Mouse (Mus musculus) right cerebral cortex, postnatal 4 days (tissue): ENCODE measurements around the gene Celsr1.
"Not testable (repeated sequence)": the region's sequence is repeated elsewhere in the genome, so short reads cannot be mapped to it uniquely, and the experiment has no call there.

Experiments used
- DNase-seq: peaks from one replicate; pipeline ENCODE4 v3.0.0-alpha.2; 2022

Celsr1 gene

DNA sequence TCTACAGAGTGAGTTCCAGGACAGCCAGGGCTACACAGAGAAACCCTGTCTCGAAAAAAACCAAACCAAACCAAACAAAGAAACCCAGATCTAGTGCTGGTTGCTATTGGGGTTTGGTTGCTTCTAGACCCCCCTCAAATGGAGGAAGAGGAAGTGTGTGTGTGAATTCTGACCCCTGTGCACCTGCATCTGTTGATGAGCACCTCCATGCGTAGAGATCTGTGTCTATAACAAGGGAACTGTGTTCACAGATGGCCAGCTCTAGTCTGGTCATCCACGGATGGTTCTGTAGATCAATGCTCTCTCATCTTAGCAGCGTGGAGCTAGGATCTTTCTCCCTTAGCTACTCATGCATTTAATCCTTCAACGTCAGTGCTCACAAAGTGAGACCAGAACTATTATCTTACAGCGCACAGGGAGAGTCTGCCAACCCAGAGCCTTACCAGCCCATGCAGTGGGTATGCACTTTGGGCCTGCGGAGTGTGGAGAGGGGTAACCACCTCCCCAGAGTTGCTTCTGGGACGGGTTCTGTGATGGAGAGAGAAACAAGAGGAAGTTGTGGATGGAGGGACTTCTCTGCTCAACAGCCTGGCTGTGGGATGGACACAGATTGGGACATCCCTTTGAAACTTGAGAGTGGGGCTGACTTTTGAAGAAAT is 30.7 kb upstream of the Celsr1 start:
- DNase-seq: no peak

- DNase-seq: no peak
These were observed 28.4 kb upstream of the Celsr1 start for GRCm38 (mm10) chr15:86061848-86062481.

DNA sequence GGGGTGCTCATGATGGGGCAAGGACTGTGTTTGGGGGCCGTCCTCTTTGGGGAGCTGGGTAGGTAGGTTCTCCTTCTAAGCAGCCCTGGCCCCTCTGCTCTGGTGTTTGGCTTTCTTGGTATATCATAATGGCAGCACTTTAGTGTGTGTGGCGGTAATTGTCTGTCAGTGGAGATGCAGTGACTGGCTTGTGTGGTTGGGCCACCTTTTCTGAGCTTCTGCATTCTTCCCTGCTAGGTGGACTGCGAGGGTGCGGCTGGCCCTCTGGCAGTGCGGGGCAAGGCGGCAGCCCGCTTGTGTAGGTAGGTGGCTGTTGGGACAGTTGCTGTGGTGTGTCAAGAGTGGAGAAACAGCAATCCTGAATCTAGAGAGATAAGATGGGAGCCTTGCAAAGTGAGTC is 27.6 kb upstream of the Celsr1 start:
- no peak for DNase-seq

DNA sequence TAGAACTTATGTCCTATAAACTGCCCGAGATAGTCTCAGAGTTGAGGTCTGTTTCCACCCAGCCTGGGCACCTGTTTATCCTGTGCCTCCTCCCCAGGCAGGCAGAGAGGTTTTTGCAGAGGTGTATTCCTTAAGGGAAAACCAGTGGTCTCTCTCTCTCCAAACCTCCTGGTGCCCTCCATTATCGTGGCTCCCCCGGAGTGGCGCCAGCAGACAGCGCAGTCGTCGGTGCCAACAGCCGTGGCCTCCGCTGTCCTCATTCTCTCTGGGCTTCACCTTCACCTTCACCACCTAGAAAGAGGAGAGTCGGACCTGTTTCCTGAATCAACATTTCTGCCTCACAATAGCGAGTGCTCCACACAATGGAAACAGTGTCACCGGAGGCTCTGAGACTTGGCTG is 27.0 kb upstream of the Celsr1 start:
- DNase-seq: no peak

DNA sequence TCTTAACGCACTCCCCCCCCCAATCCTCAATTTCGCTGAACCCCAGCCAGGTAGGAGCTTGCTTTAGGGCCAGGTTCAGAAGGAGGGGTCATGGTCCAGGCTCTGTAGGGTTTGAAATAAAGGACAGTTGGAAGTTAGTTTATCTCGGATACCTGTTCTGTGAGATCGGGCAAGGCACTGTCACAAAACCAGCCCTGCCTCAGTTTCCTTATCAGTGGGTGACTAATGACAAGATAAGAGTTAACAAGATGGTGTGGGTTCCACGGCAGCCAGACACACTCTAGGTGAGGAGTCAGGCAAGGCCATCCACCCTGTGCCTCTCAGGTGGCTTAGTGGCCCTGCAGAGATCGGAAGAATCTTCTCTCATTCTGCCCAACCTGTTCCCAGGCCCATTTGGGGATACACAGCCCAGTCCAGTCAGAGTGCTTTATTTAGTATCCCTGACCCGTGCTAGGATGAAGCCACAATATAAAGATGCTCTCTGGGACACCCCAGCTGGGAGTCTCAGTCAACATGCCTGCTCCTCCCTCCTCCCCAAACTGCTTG is 26.3 kb upstream of the Celsr1 start:
- DNase-seq: no peak

DNA sequence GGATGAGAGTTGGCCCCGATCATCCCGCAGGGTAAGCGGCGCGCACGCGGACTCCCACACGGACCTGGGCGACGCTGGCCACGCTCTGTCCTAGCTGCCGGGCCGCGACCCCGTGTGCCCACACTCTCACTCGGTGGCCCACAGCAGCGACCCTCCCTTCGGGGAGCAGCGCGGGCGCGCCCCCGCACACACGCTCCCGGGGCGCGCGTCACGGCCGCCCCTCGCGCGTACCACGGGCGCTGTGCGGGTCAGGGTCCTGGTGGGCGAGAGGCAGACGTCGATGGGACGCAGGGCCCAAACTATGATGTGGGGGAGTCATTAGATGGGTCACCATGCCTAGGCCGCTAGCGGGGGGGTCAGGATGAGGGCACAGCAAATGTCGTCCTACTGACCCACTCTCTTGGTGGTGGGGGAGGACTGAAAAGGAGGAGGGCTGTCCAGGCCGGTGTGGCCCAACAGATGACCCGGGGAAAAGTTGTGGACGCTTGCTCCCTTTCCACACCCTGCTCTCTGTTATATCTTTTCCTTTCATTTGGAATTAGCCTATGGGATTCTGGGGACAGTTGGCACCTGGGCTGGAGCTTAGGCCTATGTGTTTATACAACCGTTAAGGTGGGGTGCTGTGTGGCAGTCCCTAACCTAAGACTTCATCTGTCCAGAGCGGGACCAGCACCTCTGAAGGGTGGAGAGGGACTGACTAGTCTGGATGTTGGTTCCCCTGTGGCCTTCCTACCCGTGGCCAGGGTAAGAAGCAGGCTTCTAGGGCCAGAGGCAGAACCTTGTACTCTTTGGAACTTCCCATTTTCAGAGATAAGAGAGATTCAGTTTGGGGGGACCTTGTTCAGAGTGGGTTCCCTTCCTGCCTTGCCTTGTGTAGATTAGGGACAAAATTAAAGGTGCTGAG is 25.6 kb upstream of the Celsr1 start:
- DNase-seq: peak; percentile 63

DNA sequence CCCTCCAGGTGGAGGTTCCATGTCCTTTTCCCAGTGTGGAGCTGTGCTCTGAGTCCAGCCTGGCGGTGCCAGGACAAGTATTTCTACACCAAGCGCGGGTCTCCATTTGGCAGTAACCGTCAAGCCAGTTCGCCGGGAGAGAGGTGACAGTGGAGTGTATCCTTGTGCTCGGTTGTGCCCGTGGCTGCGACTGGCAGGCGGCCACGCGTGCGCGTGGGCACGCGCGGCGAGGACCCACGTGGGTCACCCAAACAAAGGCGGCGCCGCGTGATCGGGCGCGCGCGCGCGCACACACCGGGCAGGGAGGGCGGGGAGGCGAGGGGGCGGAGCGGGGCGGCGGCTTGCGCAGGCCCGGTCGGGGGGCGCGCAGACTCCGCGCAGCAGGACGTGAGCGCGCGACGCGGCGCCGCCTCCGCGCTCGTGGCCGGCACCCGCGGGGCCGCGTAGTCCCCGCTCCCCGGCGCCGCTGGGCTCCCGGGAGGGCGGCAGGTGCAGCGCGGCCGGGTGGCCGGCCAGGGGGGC is 24.9 kb upstream of the Celsr1 start:
- peak; percentile 98 for DNase-seq

DNA sequence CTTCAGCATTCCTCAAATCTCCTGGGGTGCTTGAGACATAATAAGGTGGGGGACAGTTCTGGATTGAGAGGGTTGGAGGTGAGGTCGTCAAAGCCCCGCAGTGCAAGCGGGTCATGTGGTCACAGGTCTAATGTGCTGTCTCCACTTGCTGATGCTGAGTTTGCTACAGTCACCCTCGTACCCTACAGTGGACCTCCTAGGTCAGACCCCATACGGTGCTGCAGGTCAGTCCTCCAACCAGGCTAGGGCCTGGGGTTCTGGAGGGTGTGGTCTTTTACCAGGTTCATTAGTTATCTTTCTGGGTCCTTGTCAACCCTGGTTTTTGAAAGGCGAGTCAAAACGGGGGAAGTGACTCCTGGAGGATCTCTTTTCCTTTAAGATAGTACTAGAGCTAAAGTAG is 24.3 kb upstream of the Celsr1 start:
- DNase-seq: no peak

- DNase-seq: no peak
These were observed 23.8 kb upstream of the Celsr1 start, which contains the start of gene Gramd4 for GRCm38 (mm10) chr15:86057413-86057812. Gene Gramd4, plus strand, starts transcription at chr15:86057695.

DNA sequence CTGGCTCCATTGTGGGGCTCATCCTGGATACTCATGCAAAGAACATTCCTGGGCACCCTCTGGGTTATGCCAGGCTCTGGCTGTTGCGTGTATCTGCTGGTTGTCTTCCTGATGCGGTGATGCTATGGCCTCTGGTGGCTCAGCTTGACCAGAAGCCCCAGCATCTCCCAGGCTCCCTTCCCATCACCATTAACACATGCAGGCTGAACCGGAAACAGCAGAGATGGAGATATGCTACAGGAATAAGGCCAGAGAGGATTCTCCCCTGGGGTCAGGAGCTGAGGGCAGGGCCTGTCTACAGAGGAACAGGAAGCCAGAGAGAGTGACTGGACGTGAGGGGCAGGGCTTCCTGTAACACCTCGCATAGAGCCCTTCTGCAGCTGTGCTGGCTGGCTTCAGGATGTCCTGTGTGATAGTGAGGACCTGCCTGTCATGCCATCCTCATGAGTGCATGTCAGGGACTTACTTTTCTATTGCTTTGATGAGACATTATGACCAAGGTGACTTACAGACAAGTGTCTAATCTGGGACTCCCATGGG is 22.7 kb upstream of the Celsr1 start:
- no peak for DNase-seq

DNA sequence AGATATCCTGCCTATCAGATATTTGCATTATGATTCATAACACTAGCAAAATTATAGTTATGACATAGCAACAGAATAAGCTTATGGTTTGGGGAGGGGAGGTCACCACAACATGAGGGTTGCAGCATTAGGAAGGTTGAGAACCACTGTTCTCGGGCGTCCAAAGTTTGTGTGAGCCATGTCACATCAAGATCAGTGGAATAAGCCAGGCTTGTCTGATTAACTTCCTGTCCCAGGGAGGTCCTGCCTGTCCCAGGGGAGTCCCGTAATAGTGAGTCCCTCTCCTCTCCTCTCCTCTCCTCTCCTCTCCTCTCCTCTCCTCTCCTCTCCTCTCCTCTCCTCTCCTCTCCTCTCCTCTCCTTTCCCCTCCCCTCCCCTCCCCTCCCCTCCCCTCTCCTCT is 21.3 kb upstream of the Celsr1 start:
- DNase-seq: not testable (repeated sequence)

DNA sequence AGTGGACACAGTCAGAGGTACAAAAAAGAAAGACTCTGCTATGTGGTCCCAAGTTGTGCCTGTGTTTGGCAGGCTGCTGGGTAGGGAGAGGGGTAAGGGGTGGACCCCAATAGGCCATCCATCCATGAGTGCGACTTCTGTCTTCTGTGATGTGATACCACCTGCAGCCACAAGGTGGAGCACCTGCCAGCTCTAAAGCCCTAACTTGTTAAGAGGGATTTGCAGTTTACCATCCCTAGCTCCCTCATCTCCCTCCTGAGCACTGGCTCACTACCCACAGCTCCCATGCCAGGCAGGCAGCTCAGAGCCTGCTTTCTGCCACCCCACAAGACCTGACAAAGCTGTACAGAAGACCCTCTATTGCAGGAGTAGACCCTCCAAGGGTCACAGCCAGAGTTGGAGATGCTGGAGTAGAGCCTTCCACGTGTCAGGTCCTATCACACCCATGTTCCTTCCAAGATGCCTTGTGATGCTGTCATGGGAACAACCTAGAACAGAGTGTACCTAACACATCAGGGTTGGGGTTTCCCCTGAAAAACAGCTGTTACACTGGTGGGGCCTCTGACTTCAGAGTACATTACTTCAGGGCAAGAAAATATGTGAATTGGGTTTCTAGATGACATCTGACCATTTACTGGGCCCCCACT is 20.4 kb upstream of the Celsr1 start:
- peak; percentile 91 for DNase-seq

- DNase-seq: no peak
These were observed 18.4 kb upstream of the Celsr1 start for GRCm38 (mm10) chr15:86051878-86052478.

DNA sequence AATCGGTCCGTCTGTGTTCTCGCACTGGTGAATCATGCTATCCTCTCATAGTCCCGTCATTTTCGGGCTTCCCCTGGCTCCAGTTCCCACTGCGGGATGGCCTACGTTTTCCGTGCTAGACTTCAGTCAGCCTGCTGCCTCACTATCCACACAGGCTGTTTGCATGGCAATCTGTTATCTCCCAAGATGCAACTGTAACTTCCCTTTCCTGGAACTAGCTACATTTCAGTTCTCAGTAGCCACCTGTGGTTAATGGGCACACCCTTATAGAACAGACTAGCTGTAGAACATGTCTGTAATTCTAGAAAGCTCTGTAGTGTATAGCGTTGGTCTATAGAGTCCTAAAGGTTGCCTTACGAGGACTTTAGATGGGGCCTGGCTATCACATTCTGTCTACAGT is 17.6 kb upstream of the Celsr1 start:
- DNase-seq: no peak

GRCm38 (mm10) chr15:86050170-86050743 is 16.7 kb upstream of the Celsr1 start:
- no peak for DNase-seq

DNA sequence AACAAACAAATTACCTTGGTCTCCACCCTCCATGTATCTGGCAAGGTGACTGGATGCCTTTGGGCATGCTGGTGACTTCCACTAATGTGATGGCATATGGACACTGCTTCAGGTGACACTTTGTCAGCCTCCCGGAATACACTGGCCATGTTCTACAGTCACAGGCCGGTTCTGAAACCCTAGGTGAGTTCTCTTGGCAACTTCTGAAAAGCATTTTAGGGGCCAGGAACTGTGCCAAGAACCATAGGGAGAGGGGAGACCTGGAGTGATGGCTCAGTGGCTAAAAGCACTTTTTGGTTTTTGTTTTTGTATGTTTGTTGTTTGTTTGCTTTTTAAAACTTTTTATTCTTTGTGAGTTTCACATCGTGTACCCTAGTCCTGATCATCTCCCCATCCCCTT is 15.9 kb upstream of the Celsr1 start:
- no peak for DNase-seq

DNA sequence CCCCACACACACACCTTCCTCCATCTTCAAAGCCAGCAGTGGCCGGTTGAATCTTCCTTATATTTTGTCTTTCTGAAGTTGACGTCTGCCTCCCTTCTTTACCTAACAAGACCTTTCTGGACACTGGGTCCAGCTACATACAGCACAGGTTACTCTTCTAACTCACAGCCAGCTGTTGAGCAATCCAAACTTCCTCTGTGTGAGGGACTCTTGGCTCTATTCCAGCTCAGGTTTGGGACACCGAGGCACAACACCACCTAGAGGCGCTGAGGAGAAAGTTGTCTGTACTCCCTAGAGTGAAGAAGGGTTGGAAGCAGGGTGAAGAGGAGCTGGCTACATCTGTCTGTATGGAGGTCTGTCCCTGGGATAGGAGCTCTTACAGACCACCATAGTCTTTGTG is 8.8 kb upstream of the Celsr1 start:
- no peak for DNase-seq

GRCm38 (mm10) chr15:86041421-86041820 is 7.8 kb upstream of the Celsr1 start:
- DNase-seq: no peak

DNA sequence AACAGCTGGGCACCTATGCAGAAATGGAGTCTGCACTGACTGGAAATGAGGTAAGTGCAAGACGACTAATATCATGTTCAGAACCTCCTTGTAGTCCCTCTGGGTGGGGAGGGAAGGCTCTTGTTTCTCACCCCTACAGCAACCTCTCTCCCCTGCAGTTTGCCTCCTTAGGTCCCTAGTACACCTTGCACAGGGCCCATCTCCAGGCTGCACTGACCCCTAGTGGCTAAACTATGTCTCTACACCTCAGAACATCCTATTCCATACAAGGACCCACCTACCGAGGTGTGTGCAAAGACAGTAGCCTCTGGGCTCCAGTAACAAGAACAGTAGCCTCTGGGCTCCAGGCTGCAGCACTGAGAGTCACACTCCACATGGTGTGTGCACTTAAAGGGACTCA is 5.2 kb upstream of the Celsr1 start:
- peak; percentile 70 for DNase-seq

DNA sequence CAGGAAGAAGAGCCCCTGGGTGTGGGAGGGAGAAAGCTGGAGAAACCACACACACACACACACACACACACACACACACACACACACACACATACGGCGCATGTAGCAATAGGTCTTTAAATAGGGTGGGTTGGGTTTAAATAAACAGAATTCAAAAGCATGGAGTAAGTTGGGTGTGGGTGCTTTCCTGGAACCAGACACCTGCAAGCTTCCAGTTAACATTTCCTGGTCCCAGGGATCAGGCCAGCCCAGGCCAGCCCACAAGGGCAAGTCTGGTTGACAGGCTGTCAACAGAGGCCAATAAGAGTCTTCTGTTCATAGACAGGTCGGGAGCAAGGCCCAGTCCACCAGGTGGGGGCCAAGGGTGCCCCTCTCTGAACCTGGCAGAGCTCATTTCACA is 2.3 kb upstream of the Celsr1 start:
- no peak for DNase-seq

- DNase-seq: no peak
These were observed 1.3 kb upstream of the Celsr1 start for GRCm38 (mm10) chr15:86034781-86035360.
